Mouse (Mus musculus) cerebellum, adult 9-11 months (tissue): Measurements from ENCODE around the gene Cyp2b13.
"Not testable (repeated sequence)": the region's sequence is repeated elsewhere in the genome, so short reads cannot be mapped to it uniquely, and the experiment has no call there.

ENCODE experiments used
- DNase-seq: peaks from one replicate; pipeline ENCODE4 v3.0.0; 2022

The Cyp2b13 gene

DNA sequence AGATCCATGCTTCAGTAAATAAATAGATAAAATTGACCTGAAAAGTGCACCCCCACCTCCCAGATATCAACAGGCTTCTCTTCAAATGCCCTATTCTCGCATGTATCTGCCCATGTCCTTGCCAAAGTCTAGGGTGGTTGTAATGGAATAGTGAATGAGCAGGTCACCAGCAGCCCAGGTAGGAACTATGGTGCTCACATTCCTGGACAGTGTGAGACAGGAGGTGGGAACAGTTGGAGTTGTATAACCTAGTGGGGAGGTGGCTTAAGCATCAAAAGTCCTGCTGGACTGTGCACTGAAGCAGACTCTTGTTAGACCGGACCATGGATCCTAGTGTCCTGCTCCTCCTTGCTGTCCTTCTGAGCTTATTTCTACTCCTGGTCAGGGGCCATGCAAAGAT, at the start of gene Cyp2b13:
Cyp2b13 (plus strand) TSS at position 301 of the 400 bp plus-strand sequence.
- DNase-seq = not testable (repeated sequence)

DNA sequence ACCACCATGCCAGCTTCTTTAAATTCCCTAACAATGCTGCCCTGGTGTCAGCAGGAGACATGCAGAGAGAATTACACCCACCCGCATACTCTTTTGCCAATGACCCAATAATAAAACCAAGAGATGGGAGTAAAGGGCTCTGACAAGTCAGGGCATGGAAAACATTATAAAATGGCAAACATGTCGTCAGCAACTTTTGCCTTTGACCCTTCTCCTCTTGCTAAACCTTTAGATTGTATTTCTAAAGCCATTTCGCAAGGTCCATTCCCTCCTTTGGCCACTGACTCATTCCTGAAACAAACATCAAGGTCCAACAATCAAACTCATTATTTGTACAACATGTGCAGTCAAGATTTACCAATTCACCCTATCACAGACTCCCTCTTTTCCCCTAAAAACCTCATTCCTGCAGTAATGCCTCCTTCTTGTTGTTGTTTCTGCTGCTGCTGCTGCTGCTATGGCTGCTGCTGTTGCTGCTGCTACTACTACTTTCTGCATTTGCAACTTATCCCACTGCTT, 41.4 kb upstream of the Cyp2b13 start:
- not testable (repeated sequence) for DNase-seq

DNA sequence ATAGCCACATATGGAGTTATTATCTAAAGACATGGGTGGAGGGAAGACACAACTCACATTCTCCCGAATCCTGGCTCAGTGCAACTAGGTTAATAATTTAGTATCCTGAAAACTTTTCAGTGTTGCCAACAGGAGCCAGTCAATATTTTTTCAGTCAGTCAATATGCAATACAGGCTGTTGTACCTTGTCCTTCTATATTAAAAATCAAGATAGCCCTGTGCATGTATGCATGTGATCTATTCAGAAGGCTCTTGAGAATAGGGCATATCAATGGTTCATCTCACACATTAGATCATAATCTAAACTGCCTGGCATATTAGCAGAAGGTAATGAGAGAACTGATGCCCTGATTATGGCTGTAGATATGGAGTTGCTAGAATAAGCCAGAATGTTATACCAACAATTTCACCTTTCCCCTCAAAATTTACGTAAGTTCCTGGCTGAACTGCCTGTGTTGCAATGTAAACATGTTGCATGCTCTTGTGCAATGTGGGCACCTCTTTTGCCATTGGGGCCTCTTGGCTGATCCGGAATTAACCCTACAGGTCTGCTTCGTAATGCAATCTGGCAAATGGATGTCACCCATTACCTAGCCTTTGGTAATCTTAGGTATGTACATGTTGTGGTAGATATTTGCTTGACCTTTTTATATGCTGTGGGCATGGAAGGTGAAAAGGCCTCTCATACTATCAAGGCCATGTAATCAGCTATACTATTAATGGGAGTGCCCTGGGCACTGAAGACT, 6.2 kb upstream of the Cyp2b13 start:
- not testable (repeated sequence) for DNase-seq

DNA sequence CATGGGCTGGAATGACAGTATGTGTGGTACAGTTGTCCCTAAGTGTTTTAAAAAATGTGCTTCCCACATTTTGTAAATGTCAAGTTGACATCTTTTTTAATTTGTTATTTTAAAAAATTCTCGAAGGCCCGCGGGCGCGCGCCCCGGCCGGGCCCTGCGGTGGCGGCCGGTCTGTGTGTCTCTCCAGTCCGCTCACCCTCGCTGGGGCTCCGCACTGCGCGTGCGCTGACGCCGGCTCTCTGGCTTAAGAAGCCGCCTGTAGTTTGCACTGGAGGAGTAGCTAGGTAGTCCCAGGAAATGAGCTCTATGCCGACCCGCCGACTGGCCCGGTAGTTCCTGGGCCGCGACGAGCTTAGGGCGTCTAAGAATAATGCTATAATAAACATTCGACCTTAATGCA, 10.4 kb downstream of the Cyp2b13 start:
- not testable (repeated sequence) for DNase-seq

DNA sequence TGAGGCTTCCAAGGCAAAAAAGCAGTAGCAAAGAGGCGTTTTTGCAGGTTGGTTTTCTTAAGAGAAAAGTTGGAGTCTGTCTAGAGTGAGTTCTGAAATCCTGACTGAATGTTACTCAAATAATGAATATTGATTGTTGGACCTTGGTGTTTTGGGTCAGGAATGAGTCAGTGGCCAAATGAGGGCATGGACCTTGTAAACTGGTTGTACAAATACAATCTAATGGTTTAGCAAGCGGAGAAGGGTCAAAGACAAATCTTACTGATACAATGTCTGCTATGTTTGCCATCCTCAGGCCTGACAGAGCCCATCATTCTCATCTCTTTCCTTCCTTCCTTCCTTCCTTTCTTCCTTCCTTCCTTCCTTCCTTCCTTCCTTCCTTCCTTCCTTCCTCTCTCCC, 21.3 kb downstream of the Cyp2b13 start:
- DNase-seq = no peak

DNA sequence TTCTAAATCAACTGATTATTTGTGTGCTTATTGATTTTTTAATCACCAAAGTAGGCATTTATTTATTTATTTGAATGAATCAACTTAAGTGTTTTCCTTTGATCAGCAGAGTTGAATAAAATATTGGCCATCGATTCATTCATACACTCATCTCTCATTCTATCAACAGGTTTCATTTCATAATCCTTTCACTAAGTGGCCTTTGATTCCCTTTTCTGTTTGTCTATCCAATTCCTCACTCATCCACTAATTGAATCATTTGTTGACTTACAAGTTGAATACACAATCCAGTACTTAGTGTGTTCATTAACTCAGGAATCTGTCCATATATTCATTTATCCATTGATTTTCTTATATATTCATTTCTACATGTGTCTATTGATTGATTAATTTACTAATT, 26.1 kb downstream of the Cyp2b13 start:
- DNase-seq = no peak

DNA sequence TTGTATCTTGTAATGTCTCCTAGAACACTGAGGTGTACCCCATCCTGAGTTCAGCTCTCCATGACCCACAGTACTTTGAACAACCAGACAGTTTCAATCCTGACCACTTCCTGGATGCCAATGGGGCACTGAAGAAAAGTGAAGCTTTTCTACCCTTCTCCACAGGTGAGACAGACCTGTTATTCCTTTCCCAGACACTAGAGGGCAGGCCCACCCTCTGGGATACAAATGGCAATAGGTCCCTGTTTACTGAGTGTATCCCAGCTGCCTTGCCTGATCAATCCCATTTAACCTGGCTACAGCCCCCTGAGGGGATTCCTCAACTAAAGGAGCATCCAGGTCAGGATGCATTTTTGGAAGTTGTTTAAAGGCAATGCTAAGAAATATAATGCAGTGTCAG, 27.3 kb downstream of the Cyp2b13 start:
- DNase-seq = not testable (repeated sequence)

GRCm38 (mm10) chr7:26139623-26140022, 78.3 kb downstream of the Cyp2b13 start:
- DNase-seq = not testable (repeated sequence)

- DNase-seq = not testable (repeated sequence)
These were observed 82.4 kb downstream of the Cyp2b13 start for GRCm38 (mm10) chr7:26143657-26144056.
